Mouse (Mus musculus): ENCODE measurements around the gene Tex44. TPM values are rescaled to one million over a fixed set of nuclear protein-coding genes. Genes with fewer than 3 reads are reported as not detected.

The Tex44 gene
- polyA plus RNA-seq, 1 experiment from 2014 or later, result not detected

DNA sequence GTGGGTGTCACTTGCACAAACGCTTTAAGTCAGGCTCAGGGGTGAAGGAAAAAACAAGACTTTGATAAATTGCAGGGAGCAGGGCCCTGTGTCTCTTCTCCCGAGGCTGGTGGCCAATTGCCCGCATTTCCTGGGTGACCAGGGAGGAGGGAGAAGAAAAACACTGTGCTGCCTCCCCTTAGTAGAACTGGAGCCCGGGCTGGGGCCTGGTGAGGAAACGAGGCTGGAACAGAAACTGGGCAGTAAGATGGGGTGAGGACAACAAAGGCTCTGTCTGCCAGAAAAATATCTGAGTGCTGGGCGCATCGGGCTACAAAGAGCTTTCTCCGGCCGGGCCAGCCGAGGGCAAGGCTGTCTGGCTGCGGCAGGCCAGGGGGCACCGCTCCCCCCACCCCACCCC, 7.9 kb downstream of the Tex44 start:
- peaks cover 39% of the 10 kb centered on the region for H3K4me1 ChIP-seq (ENCODE audit: control insufficient read depth, insufficient read depth, low read length)
- H3K4me2 ChIP-seq (ENCODE audit: low read depth, low read length), result peak overlapping the region; percentile 91
- ATAC-seq, result peak; percentile 55
- H3K4me3 ChIP-seq (ENCODE audit: low read length), result peak overlapping the region; percentile 61
- peak overlapping the region; percentile 70 for H3K9ac ChIP-seq (ENCODE audit: low read depth, low read length)
- H3K27me3 ChIP-seq (replicated peaks; ENCODE audit: control insufficient read depth, insufficient read depth, low read length), result no peaks in the 10 kb centered on the region
- no peaks in the 10 kb centered on the region for H3K36me3 ChIP-seq (ENCODE audit: control insufficient read depth, insufficient read depth, low read length)
- 0% methylated on average over 12 of the region's 12 CpGs for WGBS
- H3K9me3 ChIP-seq (ENCODE audit: control insufficient read depth, low read length), result no peaks in the 10 kb centered on the region
- peak overlapping the region; percentile 93 for H3K27ac ChIP-seq (ENCODE audit: low read length)

DNA sequence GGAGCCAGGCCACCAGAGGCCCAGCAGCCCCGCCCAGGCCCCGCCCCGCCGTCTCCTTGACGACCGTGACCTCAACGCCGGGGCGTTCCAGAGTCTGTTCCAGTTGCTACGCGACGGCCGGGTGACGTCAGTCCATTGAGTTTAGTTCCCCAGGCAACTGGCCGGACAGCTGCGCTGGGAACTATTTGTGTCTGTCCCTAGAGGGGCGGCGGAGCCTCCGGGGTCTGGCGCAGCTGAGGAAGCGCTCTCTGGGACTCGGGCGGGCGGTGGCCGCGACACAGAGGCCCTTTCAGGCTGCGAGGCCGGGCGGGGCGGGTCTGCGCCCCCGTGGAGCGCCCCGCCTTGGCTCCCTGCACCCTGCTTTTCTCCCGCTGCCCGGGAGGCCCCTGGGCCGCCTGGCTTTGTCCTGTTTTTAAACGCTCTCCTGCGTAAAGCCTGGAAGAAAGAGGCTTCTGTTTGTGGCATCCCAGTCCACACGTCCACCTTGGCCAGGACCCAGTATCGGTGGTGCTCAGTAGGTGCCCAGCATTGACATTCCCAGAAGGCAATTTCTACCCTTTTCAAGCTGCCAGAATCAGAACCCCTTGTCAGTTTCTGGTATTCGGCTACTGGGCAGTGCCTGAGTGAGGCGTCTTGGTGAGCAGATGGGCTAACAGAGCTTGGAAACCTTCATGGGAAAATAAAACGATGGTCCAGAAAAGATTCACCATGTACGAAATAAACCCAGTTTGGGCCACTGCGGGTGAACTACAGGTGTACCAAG, 8.5 kb downstream of the Tex44 start:
- Histone ChIP-seq H3K4me2 (ENCODE audit: low read depth, low read length) (peak overlapping the region; percentile 91), H3K9me3 (ENCODE audit: control insufficient read depth, low read length) (no peaks in the 10 kb centered on the region), H3K27ac (ENCODE audit: low read length) (peak overlapping the region; percentile 97), H3K4me1 (ENCODE audit: control insufficient read depth, insufficient read depth, low read length) (peaks cover 44% of the 10 kb centered on the region), H3K9ac (ENCODE audit: low read depth, low read length) (peak overlapping the region; percentile 79), H3K27me3 (replicated peaks; ENCODE audit: control insufficient read depth, insufficient read depth, low read length) (no peaks in the 10 kb centered on the region), H3K4me3 (ENCODE audit: low read length) (peak overlapping the region; percentile 61), H3K36me3 (ENCODE audit: control insufficient read depth, insufficient read depth, low read length) (no peaks in the 10 kb centered on the region)
- ATAC-seq, result peak; percentile 91
- WGBS, result 5% methylated on average over 38 of the region's 46 CpGs

DNA sequence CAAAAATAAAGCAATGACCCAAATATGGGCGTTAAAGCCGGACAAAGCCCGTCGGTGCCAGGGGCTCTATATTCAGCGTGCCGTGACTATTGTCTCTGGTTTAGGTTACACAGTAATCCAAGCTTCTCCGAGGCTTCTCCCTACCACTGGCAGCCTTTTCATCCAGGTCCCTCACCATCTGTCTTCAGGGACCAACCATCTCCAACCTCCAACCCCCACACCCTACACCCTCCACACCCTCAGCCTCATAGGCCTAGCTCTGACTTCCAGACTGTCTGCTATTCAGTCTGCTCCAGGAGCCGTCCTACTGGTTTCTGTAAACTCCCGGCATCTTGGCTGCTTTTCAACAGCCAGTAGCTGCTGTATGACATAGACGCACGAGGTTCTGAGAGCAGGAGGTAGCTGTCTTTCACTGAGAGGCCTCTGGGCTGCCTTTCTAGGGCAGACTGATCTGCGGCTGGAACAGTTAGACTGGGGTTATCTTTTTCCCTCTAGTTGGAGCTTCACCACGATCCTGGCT, 9.2 kb downstream of the Tex44 start:
- peak; percentile 26 for ATAC-seq
- Histone ChIP-seq H3K4me1 (ENCODE audit: control insufficient read depth, insufficient read depth, low read length) (peaks cover 51% of the 10 kb centered on the region), H3K9me3 (ENCODE audit: control insufficient read depth, low read length) (no peaks in the 10 kb centered on the region), H3K4me2 (ENCODE audit: low read depth, low read length) (peak overlapping the region; percentile 91), H3K4me3 (ENCODE audit: low read length) (no peak overlapping the region; the same call in 1 of the 2 replicates), H3K9ac (ENCODE audit: low read depth, low read length) (peak overlapping the region; percentile 79), H3K36me3 (ENCODE audit: control insufficient read depth, insufficient read depth, low read length) (no peaks in the 10 kb centered on the region), H3K27me3 (replicated peaks; ENCODE audit: control insufficient read depth, insufficient read depth, low read length) (no peaks in the 10 kb centered on the region), H3K27ac (ENCODE audit: low read length) (peak overlapping the region; percentile 97)
- WGBS, result 24% methylated on average over 13 of the region's 13 CpGs

DNA sequence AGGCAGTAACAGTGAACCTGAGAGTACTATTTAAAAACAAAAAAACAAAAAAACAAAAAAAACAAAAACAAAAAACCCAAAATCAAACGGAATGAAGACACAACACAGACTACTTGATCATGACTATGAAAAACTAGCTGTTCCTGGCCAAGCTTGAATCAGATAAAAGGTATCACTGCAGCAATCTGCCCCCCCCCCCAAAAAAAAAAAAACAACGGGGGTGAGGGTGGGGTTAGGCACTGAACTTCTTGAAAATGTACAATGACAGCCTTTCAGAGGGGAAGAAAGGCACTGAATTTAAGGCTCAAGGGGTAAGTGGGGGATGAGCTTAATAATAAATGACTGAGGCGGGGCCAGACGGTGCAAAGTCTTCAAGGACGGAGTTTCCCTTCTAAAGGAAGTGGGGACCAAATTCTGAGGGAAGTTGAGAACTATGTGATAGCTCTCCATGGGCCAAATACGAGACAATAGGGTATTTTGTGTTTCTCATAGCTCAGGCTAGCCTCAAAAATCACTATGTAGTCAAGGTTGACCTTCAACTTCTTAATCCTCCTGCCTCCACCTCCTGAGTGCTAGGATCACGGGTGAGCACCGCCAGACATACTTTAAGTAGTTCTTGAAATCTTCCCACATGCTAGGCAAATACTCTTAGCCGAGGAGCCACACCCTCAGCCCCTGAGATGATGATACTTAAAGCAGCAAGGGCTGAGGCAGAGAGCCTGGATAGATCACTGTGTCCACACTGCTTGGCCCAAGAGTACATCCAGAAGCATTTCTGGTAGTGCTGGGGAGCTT, 11.3 kb downstream of the Tex44 start:
- ATAC-seq, result no peak
- no peak overlapping the region for H3K4me3 ChIP-seq (ENCODE audit: low read length)
- no peaks in the 10 kb centered on the region for H3K27me3 ChIP-seq (replicated peaks; ENCODE audit: control insufficient read depth, insufficient read depth, low read length)
- no peaks in the 10 kb centered on the region for H3K9me3 ChIP-seq (ENCODE audit: control insufficient read depth, low read length)
- H3K36me3 ChIP-seq (ENCODE audit: control insufficient read depth, insufficient read depth, low read length), result no peaks in the 10 kb centered on the region
- peak overlapping the region; percentile 45 for H3K9ac ChIP-seq (ENCODE audit: low read depth, low read length)
- H3K4me2 ChIP-seq (ENCODE audit: low read depth, low read length), result 0 out of 2 replicates have a peak overlapping the region, but pooled peaks have one; percentile 16
- WGBS, result 36% methylated on average over 9 of the region's 9 CpGs
- H3K4me1 ChIP-seq (ENCODE audit: control insufficient read depth, insufficient read depth, low read length), result peaks cover 56% of the 10 kb centered on the region
- H3K27ac ChIP-seq (ENCODE audit: low read length), result peak overlapping the region; percentile 77

DNA sequence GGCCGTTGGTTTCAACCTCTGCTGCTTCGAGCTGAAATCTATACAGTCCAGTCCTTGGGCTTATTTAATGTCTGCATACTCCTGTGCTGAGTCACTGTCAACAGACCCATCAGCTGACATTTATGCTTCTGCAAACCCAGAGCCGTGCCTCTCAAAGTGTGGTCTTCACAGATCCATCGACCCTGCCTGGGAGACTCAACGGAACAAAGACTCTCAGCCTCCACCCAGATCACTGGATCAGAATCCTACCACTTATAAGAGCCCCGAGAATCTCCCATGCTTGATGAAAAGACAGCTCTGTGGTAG, 11.8 kb downstream of the Tex44 start:
- no peaks in the 10 kb centered on the region for H3K36me3 ChIP-seq (ENCODE audit: control insufficient read depth, insufficient read depth, low read length)
- 0 out of 2 replicates have a peak overlapping the region, but pooled peaks have one; percentile 16 for H3K4me2 ChIP-seq (ENCODE audit: low read depth, low read length)
- no peak overlapping the region for H3K4me3 ChIP-seq (ENCODE audit: low read length)
- no peak for ATAC-seq
- no peaks in the 10 kb centered on the region for H3K27me3 ChIP-seq (replicated peaks; ENCODE audit: control insufficient read depth, insufficient read depth, low read length)
- peaks cover 60% of the 10 kb centered on the region for H3K4me1 ChIP-seq (ENCODE audit: control insufficient read depth, insufficient read depth, low read length)
- H3K9ac ChIP-seq (ENCODE audit: low read depth, low read length), result peak overlapping the region; percentile 45; the same call in 1 of the 2 replicates
- H3K9me3 ChIP-seq (ENCODE audit: control insufficient read depth, low read length), result no peaks in the 10 kb centered on the region
- peak overlapping the region; percentile 77 for H3K27ac ChIP-seq (ENCODE audit: low read length)
- WGBS, result 27% methylated on average over 6 of the region's 6 CpGs

DNA sequence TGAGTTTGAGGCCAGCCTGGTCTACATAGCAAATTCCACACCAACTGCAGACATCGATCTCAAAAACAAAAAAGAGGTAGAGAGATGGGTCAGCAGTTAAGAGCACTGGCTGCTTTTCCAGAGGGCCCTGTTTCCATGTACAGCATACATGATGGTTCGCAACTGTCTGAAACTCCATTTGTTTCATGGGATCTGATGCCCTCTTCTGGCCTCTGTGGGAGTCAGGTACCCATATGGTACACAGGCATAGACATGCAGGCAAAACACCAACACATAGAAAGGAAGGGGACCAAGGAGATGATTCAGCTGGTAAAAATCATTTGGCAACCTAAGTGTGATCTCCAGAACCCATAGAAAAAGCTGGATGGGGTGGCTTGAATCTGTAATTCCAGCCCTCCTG, 12.4 kb downstream of the Tex44 start:
- H3K27me3 ChIP-seq (replicated peaks; ENCODE audit: control insufficient read depth, insufficient read depth, low read length), result no peaks in the 10 kb centered on the region
- H3K4me1 ChIP-seq (ENCODE audit: control insufficient read depth, insufficient read depth, low read length), result peaks cover 63% of the 10 kb centered on the region
- H3K9ac ChIP-seq (ENCODE audit: low read depth, low read length), result no peak overlapping the region
- 76% methylated on average over 2 of the region's 2 CpGs for WGBS
- no peak overlapping the region for H3K27ac ChIP-seq (ENCODE audit: low read length)
- no peak overlapping the region for H3K4me2 ChIP-seq (ENCODE audit: low read depth, low read length)
- no peak overlapping the region for H3K4me3 ChIP-seq (ENCODE audit: low read length)
- H3K9me3 ChIP-seq (ENCODE audit: control insufficient read depth, low read length), result no peaks in the 10 kb centered on the region
- H3K36me3 ChIP-seq (ENCODE audit: control insufficient read depth, insufficient read depth, low read length), result no peaks in the 10 kb centered on the region
- no peak for ATAC-seq

DNA sequence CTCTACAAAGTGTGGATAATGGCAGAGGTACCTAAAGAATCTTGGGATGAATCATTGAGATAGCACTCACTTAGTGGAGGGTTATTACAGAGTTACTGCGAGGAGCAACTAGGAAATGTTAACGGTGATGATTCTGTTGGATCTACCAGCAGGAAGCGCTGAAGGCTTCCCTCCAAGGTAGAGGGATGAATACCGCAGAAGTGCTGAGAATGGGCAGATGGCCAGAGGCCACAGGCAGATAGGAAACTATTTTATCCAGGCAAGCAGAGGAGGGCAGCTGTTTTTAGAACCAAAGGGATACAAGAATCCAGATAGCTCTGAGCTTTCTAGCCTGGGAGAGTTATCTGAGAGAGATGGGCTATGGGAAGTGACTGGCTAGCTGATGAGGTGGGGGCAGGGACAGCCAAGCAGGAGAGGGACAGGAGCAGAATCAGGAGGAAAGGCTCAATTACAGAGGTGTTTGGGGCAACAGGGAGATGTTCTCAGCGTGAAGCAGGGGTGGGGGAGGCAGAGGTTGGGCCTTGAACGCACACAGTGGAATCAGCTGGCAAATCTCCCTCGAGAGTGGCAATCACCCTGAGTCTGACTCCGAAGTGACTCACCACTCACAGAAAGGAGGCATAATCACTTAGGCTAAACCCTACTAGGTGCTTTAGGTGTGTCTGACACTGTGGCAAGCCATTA, 13.5 kb downstream of the Tex44 start:
- Histone ChIP-seq H3K4me3 (ENCODE audit: low read length) (no peak overlapping the region), H3K36me3 (ENCODE audit: control insufficient read depth, insufficient read depth, low read length) (no peaks in the 10 kb centered on the region), H3K4me2 (ENCODE audit: low read depth, low read length) (no peak overlapping the region), H3K4me1 (ENCODE audit: control insufficient read depth, insufficient read depth, low read length) (peaks cover 65% of the 10 kb centered on the region), H3K27me3 (replicated peaks; ENCODE audit: control insufficient read depth, insufficient read depth, low read length) (no peaks in the 10 kb centered on the region), H3K9ac (ENCODE audit: low read depth, low read length) (peak overlapping the region; percentile 58; the same call in 1 of the 2 replicates), H3K27ac (ENCODE audit: low read length) (0 out of 2 replicates have a peak overlapping the region, but pooled peaks have one; percentile 21), H3K9me3 (ENCODE audit: control insufficient read depth, low read length) (no peaks in the 10 kb centered on the region)
- WGBS, result 30% methylated on average over 8 of the region's 8 CpGs
- ATAC-seq, result no peak

DNA sequence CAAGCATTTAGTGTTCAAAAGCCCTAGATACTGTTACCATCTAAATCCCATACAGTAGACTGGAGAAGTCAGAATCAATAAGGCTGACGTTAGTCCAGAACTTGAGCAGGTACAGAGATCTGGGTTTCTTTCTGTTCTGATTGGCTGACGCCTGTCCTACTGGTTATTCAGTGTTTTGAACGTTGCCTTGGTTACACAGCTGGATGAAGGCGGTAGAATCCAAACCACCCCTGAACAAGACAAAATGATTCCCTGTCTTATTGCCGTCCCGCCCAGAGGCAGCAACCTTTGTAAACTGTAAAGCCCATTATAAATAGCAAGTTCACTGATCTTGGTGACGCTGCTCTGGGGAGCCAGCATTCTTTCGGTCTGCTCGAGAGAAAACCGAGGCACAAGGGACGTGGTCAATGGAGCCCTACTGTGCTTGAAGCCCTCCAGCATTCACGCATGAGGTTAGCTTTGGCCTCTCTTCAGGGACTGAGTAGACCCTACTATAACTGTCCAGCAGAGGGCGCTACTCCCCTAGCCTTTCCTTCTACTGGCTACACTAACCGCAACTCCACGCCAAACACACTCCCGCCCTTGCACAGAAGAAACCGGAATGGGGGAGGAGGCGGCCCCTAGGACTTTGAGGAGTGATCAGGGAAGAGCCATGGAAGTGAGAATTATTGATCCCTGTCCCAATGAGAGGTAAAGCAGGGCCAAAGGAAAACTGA, 14.2 kb downstream of the Tex44 start:
- H3K4me1 ChIP-seq (ENCODE audit: control insufficient read depth, insufficient read depth, low read length), result peaks cover 58% of the 10 kb centered on the region
- peak; percentile 71 for ATAC-seq
- peak overlapping the region; percentile 91 for H3K4me2 ChIP-seq (ENCODE audit: low read depth, low read length)
- no peaks in the 10 kb centered on the region for H3K27me3 ChIP-seq (replicated peaks; ENCODE audit: control insufficient read depth, insufficient read depth, low read length)
- peak overlapping the region; percentile 100 for H3K27ac ChIP-seq (ENCODE audit: low read length)
- WGBS, result 7% methylated on average over 18 of the region's 18 CpGs
- H3K9ac ChIP-seq (ENCODE audit: low read depth, low read length), result peak overlapping the region; percentile 84
- no peaks in the 10 kb centered on the region for H3K9me3 ChIP-seq (ENCODE audit: control insufficient read depth, low read length)
- H3K4me3 ChIP-seq (ENCODE audit: low read length), result peak overlapping the region; percentile 58
- H3K36me3 ChIP-seq (ENCODE audit: control insufficient read depth, insufficient read depth, low read length), result no peaks in the 10 kb centered on the region
